Mouse (Mus musculus) liver (tissue): ENCODE data around the gene Top2b.

Experiments
- DNase-seq: peaks from one replicate; pipeline ENCODE4 v3.0.0-alpha.2; 2020; ENCODE audit warnings: mixed read lengths

The Top2b gene

GRCm38 (mm10) chr14:16427569-16427968 lies 62.6 kb downstream of the Top2b start:
- no peak for DNase-seq

- no peak for DNase-seq
Measured at GRCm38 (mm10) chr14:16431941-16432499, 67.0 kb downstream of the Top2b start.

GRCm38 (mm10) chr14:16432550-16432949 lies 67.6 kb downstream of the Top2b start:
- no peak for DNase-seq

GRCm38 (mm10) chr14:16433206-16433605 lies 68.2 kb downstream of the Top2b start:
- DNase-seq = no peak

- peak; percentile 44 for DNase-seq
Measured at GRCm38 (mm10) chr14:16434396-16435171, 69.6 kb downstream of the Top2b start.

GRCm38 (mm10) chr14:16437386-16437785 lies 72.4 kb downstream of the Top2b start:
- DNase-seq = no peak

- no peak for DNase-seq
Measured at GRCm38 (mm10) chr14:16439385-16440126, 74.6 kb downstream of the Top2b start.

- DNase-seq = no peak
Measured at GRCm38 (mm10) chr14:16444859-16445258, 79.9 kb downstream of the Top2b start.

GRCm38 (mm10) chr14:16447587-16447986 lies 82.6 kb downstream of the Top2b start:
- peak; percentile 56 for DNase-seq

GRCm38 (mm10) chr14:16448269-16448987 lies 83.4 kb downstream of the Top2b start:
- peak; percentile 77 for DNase-seq

GRCm38 (mm10) chr14:16478606-16479323 lies 113.8 kb downstream of the Top2b start:
- DNase-seq = no peak

GRCm38 (mm10) chr14:16479521-16479920 lies 114.5 kb downstream of the Top2b start:
- peak; percentile 6 for DNase-seq

- no peak for DNase-seq
Measured at GRCm38 (mm10) chr14:16480621-16481020, 115.6 kb downstream of the Top2b start.

GRCm38 (mm10) chr14:16483656-16484380 lies 118.8 kb downstream of the Top2b start:
- DNase-seq = no peak
